Mouse (Mus musculus): ENCODE results near the gene Snrnp35.

DNA sequence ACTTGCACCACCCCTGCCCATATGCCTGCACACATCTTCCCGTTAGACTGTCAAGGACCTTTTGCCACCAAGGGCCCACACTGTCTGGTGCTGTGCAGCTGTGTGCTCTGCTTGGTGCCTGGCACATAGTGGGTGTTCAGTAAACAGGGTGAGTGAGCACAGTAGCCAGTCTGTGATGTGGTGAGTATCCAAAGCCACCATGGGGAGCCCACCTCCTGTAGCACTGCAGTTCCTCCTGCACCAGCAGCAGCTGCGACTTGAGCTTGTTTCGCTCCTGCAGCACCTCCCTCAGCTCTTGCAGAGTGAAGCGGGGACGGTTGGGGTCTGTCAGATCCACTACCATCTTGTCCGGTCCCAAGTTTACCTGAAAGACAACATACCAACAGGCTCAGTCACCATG is 13.4 kb upstream of the Snrnp35 start:
- TF ChIP-seq EP300 (IDR thresholded peaks at IDR 0.05) = no peak
- TF ChIP-seq CTCF (IDR thresholded peaks at IDR 0.05) = no peak
